ENCODE assay signal across 8 mouse cellular contexts in the genomic region with DNA sequence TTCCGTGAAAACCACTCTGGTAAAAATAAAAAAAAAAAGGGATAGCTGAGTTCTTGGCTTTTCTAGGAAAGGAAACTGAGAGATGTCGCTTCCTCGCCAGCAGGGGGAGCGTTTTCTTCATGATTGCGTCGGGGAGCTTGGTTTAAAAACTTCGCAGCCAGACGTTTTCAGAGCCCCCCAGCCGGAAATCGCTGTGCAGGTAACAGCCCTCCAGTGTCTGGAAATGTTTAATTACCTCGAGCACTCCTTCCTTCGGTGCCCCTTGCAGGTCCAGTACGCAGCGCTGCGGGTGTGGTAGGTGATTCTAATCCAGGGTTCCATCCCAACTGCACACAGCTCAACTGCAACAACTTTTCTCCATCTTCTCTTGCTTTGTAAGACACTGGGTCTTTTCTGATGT. TPM values are rescaled to one million over a fixed set of nuclear protein-coding genes. Genes with fewer than 3 reads are reported as not detected.
DNase-seq lines count a peak whose midpoint lies in the region; ATAC-seq and TF ChIP-seq lines count a peak whose summit lies in the region.

Osr1 (plus strand) TSS at position 146 of the 400 bp plus-strand sequence.

- peaks cover 21% of the 10 kb centered on the region for H3K4me1 ChIP-seq in heart, embryonic 12.5 days (replicated peaks)
- no peaks in the 10 kb centered on the region for H3K4me1 ChIP-seq in kidney, postnatal 0 days (replicated peaks; ENCODE audit: insufficient read depth, low read length)
- peaks cover 9% of the 10 kb centered on the region for H3K4me1 ChIP-seq in lung, embryonic 14.5 days (ENCODE audit: insufficient read depth)
- H3K4me1 ChIP-seq in olfactory bulb, adult 2 months (ENCODE audit: control insufficient read depth, insufficient read depth, low read length), result peaks cover 6% of the 10 kb centered on the region; the same call in 1 of the 2 replicates

- no peaks in the 10 kb centered on the region for H3K27me3 ChIP-seq in C2C12 (ENCODE audit: control insufficient read depth, insufficient read depth, insufficient read length)
- H3K27me3 ChIP-seq in heart, embryonic 12.5 days (replicated peaks), result peaks cover 39% of the 10 kb centered on the region
- peaks cover 23% of the 10 kb centered on the region for H3K27me3 ChIP-seq in kidney, postnatal 0 days (ENCODE audit: insufficient read depth, low read length)
- H3K27me3 ChIP-seq in lung, embryonic 14.5 days (ENCODE audit: insufficient read depth, low read length), result peaks cover 10% of the 10 kb centered on the region; the same call in 1 of the 2 replicates

- peak within 1 kb of the TSS; percentile 62 for H3K9ac ChIP-seq in heart, embryonic 12.5 days
- no peak within 1 kb of the TSS for H3K9ac ChIP-seq in kidney, postnatal 0 days (ENCODE audit: low read depth, low read length)
- peak within 1 kb of the TSS; percentile 44 for H3K9ac ChIP-seq in lung, embryonic 14.5 days

- peak within 1 kb of the TSS; percentile 91 for H3K4me2 ChIP-seq in heart, embryonic 12.5 days
- H3K4me2 ChIP-seq in kidney, postnatal 0 days (ENCODE audit: low read length), result peak within 1 kb of the TSS; percentile 68
- H3K4me2 ChIP-seq in lung, embryonic 14.5 days, result peak within 1 kb of the TSS; percentile 79

- no peaks in the 10 kb centered on the region for H3K9me3 ChIP-seq in heart, embryonic 12.5 days (replicated peaks)
- no peaks in the 10 kb centered on the region for H3K9me3 ChIP-seq in kidney, postnatal 0 days (replicated peaks; ENCODE audit: low read length)
- no peaks in the 10 kb centered on the region for H3K9me3 ChIP-seq in lung, embryonic 14.5 days (ENCODE audit: low read depth, low read length)

- under 1% methylated on average over 15 of the region's 15 CpGs for WGBS in heart, embryonic 12.5 days
- WGBS in kidney, postnatal 0 days, result under 1% methylated on average over 15 of the region's 15 CpGs
- 0% methylated on average over 15 of the region's 15 CpGs for WGBS in lung, embryonic 14.5 days
- 0% methylated on average over 15 of the region's 15 CpGs for WGBS in olfactory bulb, adult 2 months

- H3ac ChIP-seq in C2C12 (ENCODE audit: control insufficient read depth, insufficient read length, low read depth), result peak within 1 kb of the TSS; percentile 88

- TF ChIP-seq CTCF in C2C12 (IDR thresholded peaks at IDR 0.05; ENCODE audit: control insufficient read depth, insufficient read depth, insufficient read length), result peak; percentile 27
- TF ChIP-seq CTCF in kidney, postnatal 0 days (IDR thresholded peaks at IDR 0.05; ENCODE audit: low read depth), result peak; percentile 79
- peak; percentile 81 for TF ChIP-seq CTCF in lung, embryonic 14.5 days (IDR thresholded peaks at IDR 0.05; ENCODE audit: low read depth)
- peak; percentile 67 for TF ChIP-seq CTCF in olfactory bulb, adult 2 months (IDR thresholded peaks at IDR 0.05; ENCODE audit: insufficient read depth, low read depth, low read length)

- ATAC-seq in activated CD4-positive, CD25-positive, alpha-beta regulatory T cell, adult 4 months, result peak; percentile 23
- no peak for ATAC-seq in heart, embryonic 12.5 days (ENCODE audit: insufficient number of reproducible peaks, low FRiP score)
- ATAC-seq in kidney, postnatal 0 days (replicated peaks; ENCODE audit: low FRiP score, low read depth), result no peak
- ATAC-seq in lung, embryonic 14.5 days (ENCODE audit: insufficient read depth), result no peak
- ATAC-seq in erythroblast, adult 5-6 weeks (replicated peaks; ENCODE audit: low FRiP score, poor library complexity, severe bottlenecking), result no peak

- H3K27ac ChIP-seq in heart, embryonic 12.5 days (ENCODE audit: poor library complexity, severe bottlenecking), result no peak within 1 kb of the TSS
- no peak within 1 kb of the TSS for H3K27ac ChIP-seq in kidney, postnatal 0 days
- no peak within 1 kb of the TSS for H3K27ac ChIP-seq in lung, embryonic 14.5 days (ENCODE audit: low read depth)
- H3K27ac ChIP-seq in olfactory bulb, adult 2 months (ENCODE audit: insufficient read depth, low read depth, low read length), result no peak within 1 kb of the TSS

- DNase-seq in embryo, embryonic 9.5 days (ENCODE audit: extremely low spot score), result peak; percentile 62
- DNase-seq in kidney, postnatal 0 days (ENCODE audit: low spot score), result peak; percentile 91
- peak; percentile 94 for DNase-seq in lung, embryonic 14.5 days

- TF ChIP-seq POLR2A in olfactory bulb, adult 2 months (IDR thresholded peaks at IDR 0.05; ENCODE audit: insufficient read depth, low read depth, low read length), result no peak

- H3K36me3 ChIP-seq in C2C12 (ENCODE audit: control insufficient read depth, insufficient read depth), result no peaks in the 10 kb centered on the region
- H3K36me3 ChIP-seq in heart, embryonic 12.5 days, result no peaks in the 10 kb centered on the region
- H3K36me3 ChIP-seq in kidney, postnatal 0 days (ENCODE audit: insufficient read depth, low read length), result no peaks in the 10 kb centered on the region
- H3K36me3 ChIP-seq in lung, embryonic 14.5 days (ENCODE audit: insufficient read depth), result no peaks in the 10 kb centered on the region

- no peaks in the 10 kb centered on the region for H3K79me2 ChIP-seq in C2C12 (ENCODE audit: control insufficient read depth, insufficient read depth)

- H3K4me3 ChIP-seq in C2C12 (ENCODE audit: insufficient read depth, poor library complexity, severe bottlenecking), result peak within 1 kb of the TSS; percentile 30
- peak within 1 kb of the TSS; percentile 56 for H3K4me3 ChIP-seq in heart, embryonic 12.5 days
- peak within 1 kb of the TSS; percentile 47 for H3K4me3 ChIP-seq in kidney, postnatal 0 days (replicated peaks; ENCODE audit: low read depth, low read length)
- H3K4me3 ChIP-seq in lung, embryonic 14.5 days (ENCODE audit: low read depth, low read length), result peak within 1 kb of the TSS; percentile 42
- peak within 1 kb of the TSS; percentile 34; the same call in 1 of the 2 replicates for H3K4me3 ChIP-seq in olfactory bulb, adult 2 months (ENCODE audit: insufficient read depth, low read depth, low read length)

- no peaks in the 10 kb centered on the region for H3K79me3 ChIP-seq in C2C12 (ENCODE audit: low read depth)

TF ChIP-seq in C2C12, 6 proteins besides CTCF, POLR2A, EP300 and RAD21:
- TF ChIP-seq USF1 (IDR thresholded peaks at IDR 0.05; ENCODE audit: low read depth), result no peak
- no peak for TF ChIP-seq CEBPB (IDR thresholded peaks at IDR 0.05; ENCODE audit: low read depth)
- TF ChIP-seq MYOG (IDR thresholded peaks at IDR 0.05; ENCODE audit: control insufficient read depth, extremely low read depth, insufficient read length), result no peak
- no peak for TF ChIP-seq MYOD1 (IDR thresholded peaks at IDR 0.05; ENCODE audit: control insufficient read depth, insufficient read length, low read depth)
- TF ChIP-seq FOSL1 (IDR thresholded peaks at IDR 0.05; ENCODE audit: insufficient read depth, low read length, poor library complexity, severe bottlenecking), result no peak

RNA-seq across cellular contexts. Expression of gene Osr1, which starts in this region (rescaled TPM):
- 2.2 TPM for polyA plus RNA-seq in C2C12 (2012; fragmentation: generic; extraction: Trizol)
- polyA plus RNA-seq in activated CD4-positive, CD25-positive, alpha-beta regulatory T cell, adult 4 months (2017; shearing (Covaris generic)), result not detected
- polyA plus RNA-seq in heart, embryonic 12.5 days (2016; fragmentation: Nextera tagmentation; extraction: Ambion mirVana), result 9.5 and 10.7 TPM in 2 replicates
- 8.9 and 12.1 TPM in 2 replicates for polyA plus RNA-seq in kidney, postnatal 0 days (2015; fragmentation: Nextera tagmentation; extraction: Ambion mirVana)
- 23.3 and 28.5 TPM in 2 replicates for polyA plus RNA-seq in lung, embryonic 14.5 days (2014; fragmentation: Nextera tagmentation; extraction: Ambion mirVana)
- polyA plus RNA-seq in olfactory bulb, adult 2 months (2012; ENCODE audit: insufficient read depth, insufficient read length, low replicate concordance, missing spikeins), result not detected in 2 replicates
- not detected in 2 replicates for total RNA-seq in erythroblast, adult 5-6 weeks (2015; ENCODE audit: low replicate concordance)
- total RNA-seq in erythroblast, adult 5-6 weeks (2017; ENCODE audit: low replicate concordance), result not detected in 2 replicates

Comparison
In these comparisons a context has a peak if more than half of its experiments do, and no peak if none do; other contexts are left out.
1. Peak in ATAC-seq in activated CD4-positive, CD25-positive, alpha-beta regulatory T cell, adult 4 months; RNA of the gene not detected or under 1 TPM.
2. CTCF ChIP-seq: peak in every context shown above with its lines; median percentile 81 in lung, embryonic 14.5 days; 79 in kidney, postnatal 0 days; 67 in olfactory bulb, adult 2 months; 27 in C2C12.